Mouse (Mus musculus) fibroblast of lung, adult 2 months (primary cell): ENCODE measurements around the gene Zfp507.

Experiments
- DNase-seq: peaks from one replicate; pipeline ENCODE4 v3.0.0-alpha.2; 2011; ENCODE audit warnings: low read depth

Gene Zfp507

GRCm38 (mm10) chr7:35733313-35734050 lies 69.3 kb downstream of the Zfp507 start:
- no peak for DNase-seq

- DNase-seq = no peak
These were observed 70.2 kb downstream of the Zfp507 start for GRCm38 (mm10) chr7:35732585-35733059.

- DNase-seq = no peak
These were observed 73.2 kb downstream of the Zfp507 start for GRCm38 (mm10) chr7:35729621-35730031.

- DNase-seq = no peak
These were observed 74.4 kb downstream of the Zfp507 start for GRCm38 (mm10) chr7:35728376-35728775.

GRCm38 (mm10) chr7:35723035-35723434 lies 79.8 kb downstream of the Zfp507 start:
- no peak for DNase-seq
